In the genomic region with DNA sequence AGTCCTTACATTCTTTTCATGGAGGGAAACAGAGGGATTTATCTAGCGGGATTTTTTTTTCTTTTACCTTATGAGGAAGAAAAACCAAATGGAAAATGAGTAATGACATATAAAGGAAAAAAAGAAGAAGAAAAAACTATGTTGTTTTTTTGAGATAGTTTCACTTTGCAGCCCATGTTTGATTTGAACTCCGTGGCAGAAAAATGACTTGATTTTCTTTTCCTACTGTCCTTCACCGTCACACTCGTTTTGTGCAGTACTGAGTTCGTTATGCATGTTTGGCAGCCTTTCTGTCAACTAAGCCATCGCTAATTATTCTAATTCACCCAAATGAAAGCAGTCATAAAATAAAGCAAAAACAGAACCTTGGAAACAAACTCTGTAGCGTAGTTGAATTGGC, we compare ENCODE assay signal across 7 mouse cellular contexts. TPM values are rescaled to one million over a fixed set of nuclear protein-coding genes. Genes with fewer than 3 reads are reported as not detected.
A peak's percentile ranks its signal among the peaks of the same experiment; 100 is the strongest.
DNase-seq lines count a peak whose midpoint lies in the region; ATAC-seq lines count a peak whose summit lies in the region.

No protein-coding gene starts in this region.

- DNase-seq in forebrain, embryonic 10.5 days (ENCODE audit: extremely low spot score, low spot score), result no peak
- no peak for DNase-seq in right cerebral cortex, adult 18-20 months
- no peak for DNase-seq in left cerebral cortex, postnatal 14 days (ENCODE audit: low spot score in 2 of 2)

- H3K36me3 ChIP-seq in megakaryocyte, embryonic 14.5 days (replicated peaks; ENCODE audit: low read length), result no peaks in the 10 kb centered on the region
- H3K36me3 ChIP-seq in forebrain, embryonic 10.5 days (replicated peaks), result no peaks in the 10 kb centered on the region
- H3K36me3 ChIP-seq in limb, embryonic 12.5 days, result no peaks in the 10 kb centered on the region
- H3K36me3 ChIP-seq in stomach, embryonic 14.5 days (ENCODE audit: control insufficient read depth, insufficient read depth, low read length), result no peaks in the 10 kb centered on the region

- intact Hi-C loops in left cerebral cortex, postnatal 14 days (cut with DNase I), result no loop called here

- peak overlapping the region; percentile 81 for H3K9ac ChIP-seq in limb, embryonic 12.5 days (replicated peaks)
- H3K9ac ChIP-seq in stomach, embryonic 14.5 days (replicated peaks; ENCODE audit: low read depth, low read length), result peak overlapping the region; percentile 80

- H3K27me3 ChIP-seq in megakaryocyte, embryonic 14.5 days (replicated peaks), result peaks cover 11% of the 10 kb centered on the region
- peaks cover 46% of the 10 kb centered on the region for H3K27me3 ChIP-seq in forebrain, embryonic 10.5 days (ENCODE audit: poor library complexity, severe bottlenecking)
- H3K27me3 ChIP-seq in limb, embryonic 12.5 days, result peaks cover 28% of the 10 kb centered on the region
- no peaks in the 10 kb centered on the region for H3K27me3 ChIP-seq in stomach, embryonic 14.5 days (ENCODE audit: control insufficient read depth, insufficient read depth, low read length)

- H3K27ac ChIP-seq in forebrain, embryonic 10.5 days, result peak overlapping the region; percentile 94
- H3K27ac ChIP-seq in limb, embryonic 12.5 days, result no peak overlapping the region
- peak overlapping the region; percentile 95 for H3K27ac ChIP-seq in stomach, embryonic 14.5 days (ENCODE audit: low read length)

- H3K4me2 ChIP-seq in limb, embryonic 12.5 days, result peak overlapping the region; percentile 85
- peak overlapping the region; percentile 82 for H3K4me2 ChIP-seq in stomach, embryonic 14.5 days (replicated peaks; ENCODE audit: low read depth, low read length)

- no peak for ATAC-seq in megakaryocyte, adult 5-6 weeks (ENCODE audit: poor library complexity, severe bottlenecking)
- ATAC-seq in limb, embryonic 12.5 days (ENCODE audit: insufficient number of reproducible peaks, insufficient read depth, low FRiP score, low TSS enrichment, low read depth), result no peak
- no peak for ATAC-seq in stomach, embryonic 14.5 days (ENCODE audit: insufficient number of reproducible peaks, insufficient read depth, low FRiP score, low read depth)

- H3K9me3 ChIP-seq in megakaryocyte, embryonic 14.5 days, result no peaks in the 10 kb centered on the region
- no peaks in the 10 kb centered on the region for H3K9me3 ChIP-seq in forebrain, embryonic 10.5 days
- H3K9me3 ChIP-seq in limb, embryonic 12.5 days, result no peaks in the 10 kb centered on the region
- H3K9me3 ChIP-seq in stomach, embryonic 14.5 days (ENCODE audit: control insufficient read depth, low read depth, low read length), result no peaks in the 10 kb centered on the region

- peak overlapping the region; percentile 95 for H3K4me3 ChIP-seq in megakaryocyte, embryonic 14.5 days (replicated peaks)
- H3K4me3 ChIP-seq in forebrain, embryonic 10.5 days, result peak overlapping the region; percentile 76
- H3K4me3 ChIP-seq in limb, embryonic 12.5 days (replicated peaks), result peak overlapping the region; percentile 69
- H3K4me3 ChIP-seq in stomach, embryonic 14.5 days (ENCODE audit: low read depth, low read length), result peak overlapping the region; percentile 65

- peaks cover 38% of the 10 kb centered on the region for H3K4me1 ChIP-seq in megakaryocyte, embryonic 14.5 days
- peaks cover 35% of the 10 kb centered on the region for H3K4me1 ChIP-seq in forebrain, embryonic 10.5 days
- H3K4me1 ChIP-seq in limb, embryonic 12.5 days (replicated peaks), result peaks cover 6% of the 10 kb centered on the region
- peaks cover 10% of the 10 kb centered on the region; the same call in 1 of the 2 replicates for H3K4me1 ChIP-seq in stomach, embryonic 14.5 days (ENCODE audit: control insufficient read depth, insufficient read depth, low read length)

- WGBS in forebrain, embryonic 10.5 days, result 16% methylated on average over 7 of the region's 7 CpGs
- 8% methylated on average over 7 of the region's 7 CpGs for WGBS in limb, embryonic 12.5 days
- WGBS in stomach, embryonic 14.5 days, result 16% methylated on average over 7 of the region's 7 CpGs

RNA-seq across cellular contexts. Expression of gene Zfp292, which starts 4.5 kb away (rescaled TPM):
- 0.18 and 0.32 TPM in 2 replicates for polyA plus RNA-seq in megakaryocyte, embryonic 14.5 days (2012; ENCODE audit: insufficient read depth, low replicate concordance)
- total RNA-seq in megakaryocyte, adult 5-6 weeks (2015), result 25.0 and 26.7 TPM in 2 replicates
- 24.6 and 26.3 TPM in 2 replicates for total RNA-seq in megakaryocyte, adult 5-6 weeks (2017)
- 24.6 TPM in 2 replicates for polyA plus RNA-seq in forebrain, embryonic 10.5 days (2016; fragmentation: Nextera tagmentation; extraction: Ambion mirVana)
- 31.1 and 31.7 TPM in 2 replicates for polyA plus RNA-seq in limb, embryonic 12.5 days (2016; fragmentation: Nextera tagmentation; extraction: Ambion mirVana)
- 28.3 and 28.9 TPM in 2 replicates for polyA plus RNA-seq in stomach, embryonic 14.5 days (2014; fragmentation: Nextera tagmentation; extraction: Ambion mirVana)
- 10 to 100 TPM; 23.0 to 23.3 TPM for total RNA-seq in left cerebral cortex, postnatal 14 days (2021)

RNA-seq across cellular contexts. Expression of gene Cga, which starts 6.3 kb away (rescaled TPM):
- not detected in 2 replicates for polyA plus RNA-seq in megakaryocyte, embryonic 14.5 days (2012; ENCODE audit: insufficient read depth, low replicate concordance)
- total RNA-seq in megakaryocyte, adult 5-6 weeks (2015), result not detected in 2 replicates
- total RNA-seq in megakaryocyte, adult 5-6 weeks (2017), result not detected in 2 replicates
- polyA plus RNA-seq in forebrain, embryonic 10.5 days (2016; fragmentation: Nextera tagmentation; extraction: Ambion mirVana), result 0.58 and 1.5 TPM in 2 replicates
- polyA plus RNA-seq in limb, embryonic 12.5 days (2016; fragmentation: Nextera tagmentation; extraction: Ambion mirVana), result not detected in 2 replicates
- polyA plus RNA-seq in stomach, embryonic 14.5 days (2014; fragmentation: Nextera tagmentation; extraction: Ambion mirVana), result not detected in 2 replicates
- not detected for total RNA-seq in left cerebral cortex, postnatal 14 days (2021)

Comparison
In these comparisons a context has a peak if more than half of its experiments do, and no peak if none do; other contexts are left out.
1. RNA of gene Zfp292, which starts 4.5 kb away (polyA plus RNA-seq): 31.1 to 31.7 TPM in limb, embryonic 12.5 days, 28.3 to 28.9 TPM in stomach, embryonic 14.5 days and 24.6 TPM in forebrain, embryonic 10.5 days; 0.18 to 0.32 TPM in megakaryocyte, embryonic 14.5 days; every median in the first group is over 10 times any median in the second.
2. Peak in every context shown above with its lines, with median percentiles within 50 percentile points of each other: H3K4me3 ChIP-seq.